Mouse (Mus musculus) v-Abl transformed pro-B cells (cell line): ENCODE data around the gene Hfe.

Experiments
- in situ Hi-C, 2 experiments: fragments of 400-800 bp; cut with MboI; formaldehyde crosslinking; loops; one replicate each; pipeline ENCODE4 v1.15.1; 2025; ENCODE audit not compliant: unreplicated experiment in 2 of 2

Gene Hfe

GRCm38 (mm10) chr13:23659636-23660366 is 50.9 kb downstream of the Hfe start:
- in situ Hi-C loops: no loop called here
